Mouse (Mus musculus) heart, postnatal 0 days (tissue): ENCODE results near the gene Camk1. TPM values are rescaled to one million over a fixed set of nuclear protein-coding genes. Genes with fewer than 3 reads are reported as not detected.

Experiments
- ATAC-seq: fragments of 200-750 bp; cut with Nextera tagmentation; 2 replicates; pipeline ENCODE4 v1.8.0; 2017; ENCODE audit warnings: low read depth, moderate number of reproducible peaks, moderate library complexity; ENCODE audit not compliant: insufficient read depth
- DNase-seq: peaks from one replicate; pipeline ENCODE4 v3.0.0-alpha.2; 2016; ENCODE audit warnings: low spot score
- H3K27ac ChIP-seq: fragments of 300-500 bp; sonication (generic); 2 replicates; pipeline ENCODE4 v1.5.1; 2014; ENCODE audit warnings: low read depth, mild to moderate bottlenecking
- H3K27me3 ChIP-seq: fragments of 300-500 bp; sonication (generic); 2 replicates; pipeline ENCODE4 v1.6.1; 2014; ENCODE audit warnings: low read length, mixed read lengths; ENCODE audit not compliant: control insufficient read depth, insufficient read depth
- H3K36me3 ChIP-seq: fragments of 300-500 bp; sonication (generic); replicated peaks from 2 replicates; pipeline ENCODE4 v1.6.1; 2014; ENCODE audit warnings: low read length, mixed read lengths; ENCODE audit not compliant: control insufficient read depth, insufficient read depth
- H3K4me1 ChIP-seq: fragments of 300-500 bp; sonication (generic); 2 replicates; pipeline ENCODE4 v1.6.1; 2014; ENCODE audit warnings: antibody characterized with exemption; ENCODE audit not compliant: control insufficient read depth, insufficient read depth
- H3K4me2 ChIP-seq: fragments of 300-500 bp; sonication (generic); 2 replicates; pipeline ENCODE4 v1.6.1; 2014; ENCODE audit warnings: low read depth, mild to moderate bottlenecking, low read length, moderate library complexity
- H3K4me3 ChIP-seq: fragments of 300-500 bp; sonication (generic); 2 replicates; pipeline ENCODE4 v1.5.1; 2014; ENCODE audit warnings: low read depth, low read length
- H3K9ac ChIP-seq: fragments of 300-500 bp; sonication (generic); replicated peaks from 2 replicates; pipeline ENCODE4 v1.6.1; 2014; ENCODE audit warnings: low read depth, low read length, mixed read lengths
- H3K9me3 ChIP-seq: fragments of 300-500 bp; sonication (generic); replicated peaks from 2 replicates; pipeline ENCODE4 v1.6.1; 2016; ENCODE audit warnings: low read length; ENCODE audit not compliant: control insufficient read depth
- CTCF ChIP-seq: IDR thresholded peaks from 2 replicates; pipeline ENCODE4 v1.5.1; 2016; ENCODE audit warnings: antibody characterized with exemption, control low read depth, low read depth
- EP300 ChIP-seq: IDR thresholded peaks from 2 replicates; pipeline ENCODE4 v1.6.1; 2016; ENCODE audit warnings: antibody characterized with exemption, low read depth
- WGBS: fragments of 180-500 bp; shearing (Covaris S2); extraction: QIAGEN DNeasy Blood & Tissue Kit; methylation state at CpG from one replicate; pipeline ENCODE4 v1.1.7; 2014; 5-methylcytosine and 5-hydroxymethylcytosine counted together
- polyA plus RNA-seq: library from polyadenylated mRNA; unstranded; fragments of >200 nt; fragmentation: Nextera tagmentation; extraction: Ambion mirVana; gene quantifications from 2 replicates; pipeline ENCODE4 v1.2.1, GENCODE M21; 2015
- total RNA-seq: library from RNA; depleted of rRNA; stranded (reverse); fragments of >200 nt; gene quantifications from 2 replicates; pipeline ENCODE4 v1.2.3, GENCODE M21; 2014; ENCODE audit warnings: low replicate concordance

The Camk1 gene
- total and polyA plus RNA-seq, 2 experiments from 2014 or later: 94.5 to 105 TPM

DNA sequence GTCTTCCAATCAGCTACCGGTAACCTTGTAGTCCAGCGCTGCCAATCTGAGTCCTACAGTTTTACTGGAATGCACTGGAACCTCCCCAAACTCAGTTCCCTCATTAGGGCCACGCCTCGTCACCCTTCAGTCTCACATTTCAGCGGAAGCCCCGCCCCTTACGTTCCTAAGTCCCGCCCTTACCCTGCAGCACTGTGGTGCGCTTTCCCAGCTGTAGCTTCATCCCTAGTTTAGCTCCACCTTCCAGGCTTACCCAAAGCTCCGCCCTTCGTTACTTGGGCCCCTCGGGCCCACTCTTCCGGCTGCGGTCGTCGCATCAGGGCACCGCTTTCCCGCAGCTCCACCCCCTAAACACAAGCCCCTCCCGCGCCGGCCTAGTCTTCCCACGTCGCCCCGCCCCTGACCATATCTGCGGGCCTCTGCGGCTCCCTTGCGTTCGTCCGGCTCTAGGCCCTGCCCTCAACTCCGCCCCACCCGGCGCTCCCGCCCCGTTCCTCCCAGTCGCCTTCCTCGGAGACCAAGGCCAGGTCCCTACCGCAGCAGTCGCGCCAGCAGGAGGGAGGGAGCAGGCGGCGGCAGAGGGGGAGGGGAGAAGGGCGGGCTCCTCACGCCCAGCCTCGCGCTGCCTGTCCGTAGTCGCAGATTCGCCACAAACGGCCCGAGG, 37.3 kb downstream of the Camk1 start:
- H3K4me2 ChIP-seq: peak overlapping the region; percentile 91
- WGBS: under 1% methylated on average over 49 of the region's 50 CpGs
- DNase-seq (peak; percentile 100), ATAC-seq (peak; percentile 96)
- peaks cover 19% of the 10 kb centered on the region for H3K36me3 ChIP-seq
- H3K9ac ChIP-seq: peak overlapping the region; percentile 97
- H3K27me3 ChIP-seq: no peaks in the 10 kb centered on the region
- TF ChIP-seq CTCF: no peak
- no peak for TF ChIP-seq EP300
- H3K4me1 ChIP-seq: peaks cover 10% of the 10 kb centered on the region
- H3K9me3 ChIP-seq: no peaks in the 10 kb centered on the region
- H3K4me3 ChIP-seq: peak overlapping the region; percentile 79
- H3K27ac ChIP-seq: peak overlapping the region; percentile 99

DNA sequence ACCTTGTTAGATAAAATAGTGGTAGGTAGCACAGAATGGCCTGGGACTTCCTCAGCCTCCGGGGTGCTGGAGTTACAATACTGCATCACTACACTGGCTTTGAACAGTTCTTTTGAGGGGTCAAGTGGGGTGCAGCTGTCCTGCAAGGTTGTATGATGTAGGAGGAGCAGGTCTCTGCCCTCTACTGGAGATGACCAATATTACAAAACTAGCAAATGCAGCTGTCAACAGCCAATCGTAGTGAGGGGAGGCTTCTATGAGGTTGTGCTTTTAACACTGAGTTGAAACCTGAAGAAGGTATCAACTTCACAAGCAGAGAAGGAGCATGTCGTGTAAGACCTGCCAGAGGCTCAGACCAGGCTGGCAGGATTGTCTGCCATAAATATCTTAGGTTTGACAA, 41.5 kb downstream of the Camk1 start:
- DNase-seq (peak; percentile 42), ATAC-seq (no peak)
- Histone ChIP-seq H3K4me3 (no peak overlapping the region), H3K27me3 (no peaks in the 10 kb centered on the region), H3K4me1 (no peaks in the 10 kb centered on the region), H3K4me2 (no peak overlapping the region), H3K9me3 (no peaks in the 10 kb centered on the region), H3K36me3 (no peaks in the 10 kb centered on the region), H3K9ac (no peak overlapping the region), H3K27ac (no peak overlapping the region)
- TF ChIP-seq CTCF: peak; percentile 58
- TF ChIP-seq EP300: no peak
- 16% methylated on average over 3 of the region's 3 CpGs for WGBS

DNA sequence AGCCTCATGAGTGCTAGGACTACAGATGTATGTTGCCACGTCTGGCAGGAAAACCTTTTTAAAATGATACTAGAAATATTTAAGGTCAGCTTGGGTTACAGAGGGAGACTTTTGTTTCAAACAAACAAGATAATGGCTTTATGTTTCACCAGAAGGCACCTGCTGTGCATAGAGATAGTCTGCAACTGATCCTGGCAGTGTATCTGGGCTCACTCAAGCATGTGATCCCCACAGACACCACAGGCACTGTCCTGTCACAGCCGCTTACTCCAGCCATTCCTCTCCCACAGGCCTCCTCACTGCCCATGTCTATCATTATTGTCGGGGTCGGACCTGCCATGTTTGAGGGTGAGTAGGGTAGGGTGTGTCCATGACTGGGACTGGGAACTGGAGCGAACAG, 42.4 kb downstream of the Camk1 start:
- no peaks in the 10 kb centered on the region for H3K27me3 ChIP-seq
- 73% methylated on average over 5 of the region's 5 CpGs for WGBS

DNA sequence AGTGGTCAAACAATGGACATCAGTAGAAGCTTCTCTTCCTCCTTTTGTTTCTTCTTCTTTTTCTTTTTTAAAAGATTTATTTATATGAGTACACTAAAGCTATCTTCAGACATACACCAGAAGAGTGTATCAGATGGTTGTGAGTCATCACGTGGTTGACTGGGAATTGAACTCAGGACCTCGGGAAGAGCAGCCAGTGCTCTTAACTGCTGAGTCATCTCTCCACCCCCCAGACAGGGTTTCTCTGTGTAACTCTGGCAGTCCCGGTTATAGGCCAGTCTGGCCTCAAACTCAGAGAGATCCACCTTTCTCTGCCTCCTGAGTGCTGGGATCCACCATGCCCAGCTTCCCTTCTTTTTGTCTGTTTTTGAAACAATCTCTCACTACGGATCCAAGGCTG, 47.1 kb downstream of the Camk1 start:
- Histone ChIP-seq H3K4me2 (no peak overlapping the region), H3K4me3 (no peak overlapping the region), H3K36me3 (no peaks in the 10 kb centered on the region), H3K27ac (no peak overlapping the region), H3K9ac (no peak overlapping the region), H3K27me3 (no peaks in the 10 kb centered on the region), H3K9me3 (no peaks in the 10 kb centered on the region), H3K4me1 (no peaks in the 10 kb centered on the region)
- no peak for DNase-seq
- WGBS: 58% methylated on average over 4 of the region's 4 CpGs
- TF ChIP-seq EP300: no peak
- no peak for TF ChIP-seq CTCF
- ATAC-seq: no peak

More for the DNA sequence above, 42.4 kb downstream of the Camk1 start:
- Histone ChIP-seq H3K4me2 (no peak overlapping the region), H3K27ac (no peak overlapping the region), H3K4me3 (no peak overlapping the region), H3K9ac (no peak overlapping the region), H3K36me3 (no peaks in the 10 kb centered on the region), H3K4me1 (no peaks in the 10 kb centered on the region), H3K9me3 (no peaks in the 10 kb centered on the region)
- no peak for ATAC-seq
- no peak for DNase-seq
- TF ChIP-seq CTCF (no peak), EP300 (no peak)

DNA sequence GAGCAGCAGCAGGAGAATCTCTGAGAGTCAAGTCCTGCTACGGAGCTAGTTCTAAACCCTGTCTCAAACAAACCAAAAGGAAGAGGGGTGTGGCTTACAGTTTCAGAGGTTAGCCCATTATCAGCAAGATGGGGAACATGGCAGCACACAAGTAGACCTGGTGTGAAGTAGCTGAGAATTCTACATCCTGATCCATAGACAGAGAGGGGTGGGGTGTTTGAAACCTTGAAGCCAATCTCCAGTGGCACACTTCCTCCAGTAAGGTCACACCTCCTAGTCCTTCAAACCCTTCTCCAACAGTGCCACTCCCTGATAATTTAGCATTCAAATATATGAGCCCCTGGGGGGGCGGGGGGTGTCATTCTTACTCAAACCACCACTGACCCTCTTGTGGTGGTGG, 47.7 kb downstream of the Camk1 start:
- H3K9ac ChIP-seq: no peak overlapping the region
- H3K4me2 ChIP-seq: no peak overlapping the region
- DNase-seq (no peak), ATAC-seq (no peak)
- H3K4me1 ChIP-seq: no peaks in the 10 kb centered on the region
- WGBS: 68% methylated on average over 2 of the region's 2 CpGs
- TF ChIP-seq EP300: no peak
- no peak for TF ChIP-seq CTCF
- H3K4me3 ChIP-seq: no peak overlapping the region
- no peaks in the 10 kb centered on the region for H3K36me3 ChIP-seq
- H3K27ac ChIP-seq: no peak overlapping the region
- no peaks in the 10 kb centered on the region for H3K27me3 ChIP-seq
- H3K9me3 ChIP-seq: no peaks in the 10 kb centered on the region

DNA sequence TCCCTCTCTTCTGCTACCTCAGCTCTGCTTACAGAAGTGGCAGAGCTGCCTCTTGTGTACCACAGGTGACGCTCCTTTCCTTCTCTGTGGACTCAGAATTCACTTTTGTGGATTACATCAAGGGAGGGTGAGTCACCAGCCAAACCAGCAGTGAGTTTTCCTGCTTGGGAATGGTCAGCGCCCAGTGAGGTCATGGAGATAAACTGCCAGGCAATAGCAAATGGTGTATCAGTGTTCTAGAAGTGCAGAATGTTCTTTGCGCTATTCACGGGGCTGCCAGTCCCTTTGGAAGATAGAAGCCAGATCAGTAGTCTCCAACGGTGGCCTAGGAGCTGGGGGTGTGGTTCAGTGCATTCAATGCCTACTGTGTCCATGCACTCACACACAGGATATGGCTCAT, 50.8 kb downstream of the Camk1 start:
- DNase-seq (no peak), ATAC-seq (peak; percentile 51; the same call in 1 of the 2 replicates)
- 26% methylated on average over 5 of the region's 5 CpGs for WGBS
- H3K4me3 ChIP-seq: no peak overlapping the region
- no peaks in the 10 kb centered on the region for H3K9me3 ChIP-seq
- H3K36me3 ChIP-seq: no peaks in the 10 kb centered on the region
- H3K4me1 ChIP-seq: no peaks in the 10 kb centered on the region
- H3K27me3 ChIP-seq: no peaks in the 10 kb centered on the region
- no peak overlapping the region for H3K4me2 ChIP-seq
- no peak overlapping the region for H3K9ac ChIP-seq
- TF ChIP-seq CTCF: no peak
- TF ChIP-seq EP300: no peak
- H3K27ac ChIP-seq: no peak overlapping the region
